24 mouse cellular contexts compared by ENCODE assay signal in the genomic region with DNA sequence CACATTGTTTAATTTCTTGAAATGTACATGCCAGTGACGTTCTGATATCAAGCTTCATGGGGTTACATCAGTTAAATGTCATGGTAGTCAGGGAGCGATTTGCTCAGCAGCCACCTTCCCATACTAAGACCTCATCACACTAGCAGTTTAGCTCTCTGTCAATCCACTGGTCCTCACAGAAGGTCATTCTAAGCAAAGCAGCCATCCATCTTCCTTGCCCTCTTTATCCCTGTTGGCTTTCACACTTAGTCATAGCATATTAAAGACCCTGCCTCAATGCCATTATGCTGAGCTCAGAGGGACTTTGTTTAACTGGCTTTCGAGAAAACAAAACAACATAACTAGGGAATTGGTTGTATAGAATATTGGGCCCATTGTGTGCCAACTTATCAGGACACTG.
"Had no signal": no experiment of that assay in that cellular context is flagged by ENCODE, and none has a peak within 500 bp of the region (broad histone marks: within the 10 kb centered on the region; RNA-seq: fewer than 3 reads in every experiment).

No protein-coding gene starts in this region.

- H3K27me3 ChIP-seq: heart, embryonic 12.5 days; intestine, embryonic 15.5 days; limb, embryonic 12.5 days had no signal

- H3K9me3 ChIP-seq: heart, embryonic 10.5 days; heart, embryonic 12.5 days; hindbrain, embryonic 10.5 days; intestine, embryonic 15.5 days; limb, embryonic 10.5 days; limb, embryonic 12.5 days had no signal

- H3K4me1 ChIP-seq: heart, embryonic 10.5 days; heart, embryonic 12.5 days; intestine, embryonic 15.5 days; limb, embryonic 10.5 days; limb, embryonic 12.5 days had no signal

- H3K36me3 ChIP-seq: heart, embryonic 10.5 days; heart, embryonic 12.5 days; hindbrain, embryonic 10.5 days; intestine, embryonic 15.5 days; limb, embryonic 10.5 days; limb, embryonic 12.5 days had no signal

- H3K4me3 ChIP-seq: gastrocnemius, adult 2 months; heart, embryonic 10.5 days; heart, embryonic 12.5 days; hindbrain, embryonic 10.5 days; intestine, embryonic 15.5 days; layer of hippocampus, adult 2 months; left cerebral cortex, adult 2 months; limb, embryonic 10.5 days; limb, embryonic 12.5 days had no signal

- DNase-seq: gastrocnemius, adult 2 months; gastrocnemius, postnatal 10 days; gastrocnemius, postnatal 25 days; heart, adult 18-20 months; heart, postnatal 10 days; heart, postnatal 4 days; kidney, adult 18-20 months; kidney, adult 8-10 months; kidney, postnatal 10 days; kidney, postnatal 25 days; kidney, postnatal 4 days; liver had no signal

- H3K27ac ChIP-seq: gastrocnemius, adult 2 months; heart, embryonic 10.5 days; hindbrain, embryonic 10.5 days; hindbrain, embryonic 14.5 days; intestine, embryonic 15.5 days; layer of hippocampus, adult 2 months; left cerebral cortex, adult 2 months; limb, embryonic 10.5 days; limb, embryonic 12.5 days had no signal

- H3K9ac ChIP-seq: heart, embryonic 12.5 days; hindbrain, embryonic 14.5 days; intestine, embryonic 15.5 days; limb, embryonic 12.5 days had no signal

- H3K4me2 ChIP-seq: heart, embryonic 12.5 days; hindbrain, embryonic 14.5 days; intestine, embryonic 15.5 days; limb, embryonic 12.5 days; liver, embryonic 11.5 days had no signal

- ATAC-seq: inflammation-experienced regulatory T-cells, adult 6 months; intestine, embryonic 15.5 days; intestine, postnatal 0 days had no signal
